Mouse (Mus musculus) lung, embryonic 15.5 days (tissue): Measurements from ENCODE around the gene Gna15. TPM values are rescaled to one million over a fixed set of nuclear protein-coding genes. Genes with fewer than 3 reads are reported as not detected.

Experiments
- ATAC-seq: fragments of 200-750 bp; cut with Nextera tagmentation; 2 replicates; pipeline ENCODE4 v1.8.0; 2017; ENCODE audit warnings: moderate number of reproducible peaks, borderline replicate concordance; ENCODE audit not compliant: low FRiP score, low TSS enrichment; ENCODE audit errors: extremely low read depth
- H3K27ac ChIP-seq: fragments of 300-500 bp; sonication (generic); 2 replicates; pipeline ENCODE4 v1.5.1; 2015; ENCODE audit warnings: moderate library complexity, mild to moderate bottlenecking, inconsistent platforms
- H3K27me3 ChIP-seq: fragments of 300-500 bp; sonication (generic); 2 replicates; pipeline ENCODE4 v1.6.1; 2015; ENCODE audit warnings: inconsistent platforms
- H3K36me3 ChIP-seq: fragments of 300-500 bp; sonication (generic); 2 replicates; pipeline ENCODE4 v1.6.1; 2015; ENCODE audit warnings: inconsistent platforms
- H3K4me1 ChIP-seq: fragments of 300-500 bp; sonication (generic); 2 replicates; pipeline ENCODE4 v1.6.1; 2015; ENCODE audit warnings: inconsistent platforms
- H3K4me2 ChIP-seq: fragments of 300-500 bp; sonication (generic); 2 replicates; pipeline ENCODE4 v1.6.1; 2015; ENCODE audit warnings: inconsistent platforms, mild to moderate bottlenecking, moderate library complexity
- H3K4me3 ChIP-seq: fragments of 300-500 bp; sonication (generic); 2 replicates; pipeline ENCODE4 v1.5.1; 2015; ENCODE audit warnings: mild to moderate bottlenecking, inconsistent platforms
- H3K9ac ChIP-seq: fragments of 300-500 bp; sonication (generic); 2 replicates; pipeline ENCODE4 v1.6.1; 2015; ENCODE audit warnings: inconsistent platforms
- H3K9me3 ChIP-seq: fragments of 300-500 bp; sonication (generic); 2 replicates; pipeline ENCODE4 v1.6.1; 2016; ENCODE audit warnings: inconsistent platforms
- WGBS: fragments of 180-500 bp; shearing (Covaris S2); methylation state at CpG from one replicate; pipeline ENCODE4 v1.1.7; 2015; 5-methylcytosine and 5-hydroxymethylcytosine counted together
- polyA plus RNA-seq: library from polyadenylated mRNA; unstranded; fragments of >200 nt; fragmentation: Nextera tagmentation; extraction: Ambion mirVana; gene quantifications from 2 replicates; pipeline ENCODE4 v1.2.1, GENCODE M21; 2015

The Gna15 gene
- polyA plus RNA-seq, 1 experiment from 2014 or later: 1.7 TPM

DNA sequence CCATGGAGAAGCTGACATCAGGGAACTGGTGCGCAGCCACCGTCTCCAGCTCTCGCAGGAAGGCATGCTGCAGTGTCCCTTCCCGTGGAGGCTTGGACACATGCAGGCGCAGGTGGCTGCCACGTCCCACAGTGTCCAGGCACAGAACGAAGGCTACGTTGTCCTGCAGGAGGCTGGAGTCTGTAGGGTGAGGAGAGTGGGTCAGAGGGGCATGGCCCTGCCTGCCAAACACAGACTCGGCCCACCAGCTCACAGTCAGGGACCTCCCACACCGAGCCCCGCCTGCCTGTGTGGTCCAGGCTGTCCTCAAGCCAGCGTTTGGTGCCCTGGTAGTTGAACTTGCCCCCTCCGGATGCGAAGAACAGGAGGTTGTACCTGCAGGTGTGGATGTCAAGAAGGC lies 34.1 kb downstream of the Gna15 start:
- H3K4me2 ChIP-seq: no peak overlapping the region
- no peak overlapping the region for H3K27ac ChIP-seq
- H3K27me3 ChIP-seq: no peaks in the 10 kb centered on the region
- peaks cover 70% of the 10 kb centered on the region for H3K36me3 ChIP-seq
- H3K9ac ChIP-seq: no peak overlapping the region
- 77% methylated on average over 14 of the region's 14 CpGs for WGBS
- H3K9me3 ChIP-seq: no peaks in the 10 kb centered on the region
- peaks cover 7% of the 10 kb centered on the region for H3K4me1 ChIP-seq
- no peak for ATAC-seq
- no peak overlapping the region for H3K4me3 ChIP-seq

DNA sequence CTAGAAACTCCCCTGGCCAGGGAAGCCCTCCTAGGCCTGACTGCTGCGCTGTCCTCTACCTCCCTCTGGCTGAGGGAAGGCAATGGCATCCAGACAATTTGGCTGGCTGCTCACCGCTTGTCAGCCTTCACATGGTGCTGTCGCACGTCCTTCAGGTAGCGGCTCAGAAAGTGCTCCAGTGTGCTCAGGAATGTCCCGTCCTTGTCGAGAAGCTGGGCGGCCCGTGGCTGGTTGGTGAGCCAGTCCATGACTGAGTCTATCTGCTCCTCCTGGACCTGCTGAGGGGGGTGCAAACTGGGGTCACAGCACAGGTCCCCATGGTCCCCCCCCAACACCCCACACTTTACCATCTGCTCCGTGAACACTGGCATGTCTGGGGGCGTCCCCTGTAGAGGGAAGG lies 35.9 kb downstream of the Gna15 start:
- H3K36me3 ChIP-seq: peaks cover 65% of the 10 kb centered on the region
- ATAC-seq: no peak
- no peak overlapping the region for H3K27ac ChIP-seq
- no peak overlapping the region for H3K4me3 ChIP-seq
- no peak overlapping the region for H3K4me2 ChIP-seq
- H3K27me3 ChIP-seq: no peaks in the 10 kb centered on the region
- no peaks in the 10 kb centered on the region for H3K9me3 ChIP-seq
- H3K4me1 ChIP-seq: no peaks in the 10 kb centered on the region
- no peak overlapping the region for H3K9ac ChIP-seq
- WGBS: 76% methylated on average over 11 of the region's 11 CpGs

- 84% methylated on average over 10 of the region's 10 CpGs for WGBS
- H3K9ac ChIP-seq: no peak overlapping the region
- H3K27ac ChIP-seq: no peak overlapping the region
- H3K27me3 ChIP-seq: peaks cover 10% of the 10 kb centered on the region
- H3K4me3 ChIP-seq: no peak overlapping the region
- H3K36me3 ChIP-seq: peaks cover 50% of the 10 kb centered on the region
- ATAC-seq: no peak
- H3K4me2 ChIP-seq: no peak overlapping the region
- peaks cover 7% of the 10 kb centered on the region; the same call in 1 of the 2 replicates for H3K4me1 ChIP-seq
- H3K9me3 ChIP-seq: no peaks in the 10 kb centered on the region
Observed at GRCm38 (mm10) chr10:81486496-81486895, 37.5 kb downstream of the Gna15 start.

DNA sequence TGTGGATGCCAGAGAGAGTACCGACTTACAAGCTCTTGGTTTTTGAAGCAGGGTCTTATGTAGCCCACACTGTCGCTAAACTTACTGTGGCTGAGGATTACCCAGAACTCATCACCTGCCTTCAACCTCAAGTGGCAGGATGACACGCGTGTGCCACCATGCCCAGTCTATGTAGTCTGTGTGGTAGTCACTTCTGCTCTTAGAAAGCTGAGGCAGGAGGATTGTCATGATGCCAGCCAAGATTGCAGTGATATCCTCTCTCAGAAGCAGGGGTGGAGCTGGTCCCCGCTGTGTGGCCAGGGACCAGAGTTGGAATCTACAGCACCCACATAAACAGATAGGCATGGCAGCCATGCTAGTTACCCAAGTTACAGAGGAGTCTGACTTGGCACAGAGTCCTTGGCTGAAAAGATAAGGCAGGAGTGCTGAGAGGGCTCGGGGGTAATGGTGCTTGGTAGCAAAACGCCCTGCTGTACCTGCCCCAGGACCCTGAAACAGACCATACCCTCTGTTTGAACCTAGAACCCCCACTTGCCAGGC lies 38.5 kb downstream of the Gna15 start:
- H3K9ac ChIP-seq: no peak overlapping the region
- peaks cover 19% of the 10 kb centered on the region for H3K27me3 ChIP-seq
- WGBS: 60% methylated on average over 7 of the region's 7 CpGs
- H3K4me2 ChIP-seq: no peak overlapping the region
- H3K4me3 ChIP-seq: no peak overlapping the region
- peaks cover 7% of the 10 kb centered on the region; the same call in 1 of the 2 replicates for H3K4me1 ChIP-seq
- H3K9me3 ChIP-seq: no peaks in the 10 kb centered on the region
- H3K36me3 ChIP-seq: peaks cover 40% of the 10 kb centered on the region
- no peak for ATAC-seq
- no peak overlapping the region for H3K27ac ChIP-seq

DNA sequence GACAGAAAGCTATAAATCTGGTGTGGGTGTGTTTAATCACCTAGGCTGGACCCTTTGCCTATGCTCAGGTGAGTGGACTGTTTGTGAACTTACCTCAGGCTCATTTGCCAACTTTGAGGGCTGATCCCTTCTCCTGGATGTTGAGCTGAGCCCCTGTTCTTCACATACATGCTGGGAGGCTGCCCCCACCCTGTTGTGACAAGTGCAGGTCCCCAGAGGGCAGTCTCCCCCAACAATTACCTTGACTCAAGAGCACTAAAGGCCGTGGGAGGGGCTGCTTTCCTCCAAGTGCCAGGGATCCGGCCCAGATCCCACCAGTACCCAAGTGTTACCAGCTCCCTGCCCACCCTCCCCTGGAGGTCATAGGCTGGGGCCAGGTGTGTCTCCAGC lies 39.0 kb downstream of the Gna15 start:
- WGBS: 19% methylated on average over 2 of the region's 2 CpGs
- H3K36me3 ChIP-seq: peaks cover 35% of the 10 kb centered on the region
- no peak overlapping the region for H3K4me2 ChIP-seq
- no peak overlapping the region for H3K9ac ChIP-seq
- no peak overlapping the region for H3K4me3 ChIP-seq
- peaks cover 7% of the 10 kb centered on the region; the same call in 1 of the 2 replicates for H3K4me1 ChIP-seq
- no peak overlapping the region for H3K27ac ChIP-seq
- no peaks in the 10 kb centered on the region for H3K9me3 ChIP-seq
- ATAC-seq: no peak
- H3K27me3 ChIP-seq: peaks cover 24% of the 10 kb centered on the region

- Histone ChIP-seq H3K4me3 (no peak overlapping the region), H3K27me3 (peaks cover 26% of the 10 kb centered on the region), H3K4me2 (no peak overlapping the region), H3K9me3 (no peaks in the 10 kb centered on the region), H3K9ac (no peak overlapping the region), H3K36me3 (peaks cover 30% of the 10 kb centered on the region), H3K4me1 (peaks cover 7% of the 10 kb centered on the region; the same call in 1 of the 2 replicates), H3K27ac (no peak overlapping the region)
- no peak for ATAC-seq
- 53% methylated on average over 6 of the region's 6 CpGs for WGBS
Observed at GRCm38 (mm10) chr10:81484441-81485059, 39.5 kb downstream of the Gna15 start.

DNA sequence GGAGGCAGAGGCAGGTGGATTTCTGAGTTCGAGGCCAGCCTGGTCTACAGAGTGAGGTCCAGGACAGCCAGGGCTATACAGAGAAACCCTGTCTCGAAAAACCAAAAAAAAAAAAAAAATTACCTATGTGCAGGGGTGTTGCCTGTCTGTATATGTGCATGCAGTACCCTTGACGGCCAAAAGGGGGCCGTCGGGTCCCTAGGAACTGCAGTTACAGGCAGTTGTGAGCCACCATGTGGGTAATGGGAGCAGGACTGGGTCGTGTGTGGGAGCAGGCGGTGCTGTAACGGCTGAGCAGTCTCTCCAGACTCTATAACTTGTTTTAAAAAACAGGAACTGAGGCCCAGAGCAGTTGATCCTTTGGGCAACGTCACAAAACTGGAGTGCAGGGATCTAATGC lies 40.0 kb downstream of the Gna15 start:
- H3K4me2 ChIP-seq: no peak overlapping the region

GRCm38 (mm10) chr10:81482533-81482889 lies 41.5 kb downstream of the Gna15 start, which contains the start of gene Celf5:
Gene Celf5, minus strand, starts transcription at chr10:81482709.
- H3K9ac ChIP-seq: peak within 1 kb of the TSS; percentile 48
- peaks cover 11% of the 10 kb centered on the region; the same call in 1 of the 2 replicates for H3K36me3 ChIP-seq
- peak within 1 kb of the TSS; percentile 39 for H3K4me3 ChIP-seq
- H3K4me1 ChIP-seq: peaks cover 7% of the 10 kb centered on the region; the same call in 1 of the 2 replicates
- H3K4me2 ChIP-seq: peak within 1 kb of the TSS; percentile 96
- WGBS: 0% methylated on average over 35 of the region's 36 CpGs
- H3K9me3 ChIP-seq: no peaks in the 10 kb centered on the region
- no peak within 1 kb of the TSS for H3K27ac ChIP-seq
- peak; percentile 37; the same call in 1 of the 2 replicates for ATAC-seq
- peaks cover 31% of the 10 kb centered on the region for H3K27me3 ChIP-seq

More for the DNA sequence above, 40.0 kb downstream of the Gna15 start:
- no peak for ATAC-seq
- Histone ChIP-seq H3K27me3 (peaks cover 26% of the 10 kb centered on the region), H3K27ac (no peak overlapping the region), H3K9ac (no peak overlapping the region), H3K4me1 (peaks cover 7% of the 10 kb centered on the region; the same call in 1 of the 2 replicates), H3K36me3 (peaks cover 25% of the 10 kb centered on the region), H3K4me3 (no peak overlapping the region), H3K9me3 (no peaks in the 10 kb centered on the region)
- WGBS: 18% methylated on average over 9 of the region's 9 CpGs

DNA sequence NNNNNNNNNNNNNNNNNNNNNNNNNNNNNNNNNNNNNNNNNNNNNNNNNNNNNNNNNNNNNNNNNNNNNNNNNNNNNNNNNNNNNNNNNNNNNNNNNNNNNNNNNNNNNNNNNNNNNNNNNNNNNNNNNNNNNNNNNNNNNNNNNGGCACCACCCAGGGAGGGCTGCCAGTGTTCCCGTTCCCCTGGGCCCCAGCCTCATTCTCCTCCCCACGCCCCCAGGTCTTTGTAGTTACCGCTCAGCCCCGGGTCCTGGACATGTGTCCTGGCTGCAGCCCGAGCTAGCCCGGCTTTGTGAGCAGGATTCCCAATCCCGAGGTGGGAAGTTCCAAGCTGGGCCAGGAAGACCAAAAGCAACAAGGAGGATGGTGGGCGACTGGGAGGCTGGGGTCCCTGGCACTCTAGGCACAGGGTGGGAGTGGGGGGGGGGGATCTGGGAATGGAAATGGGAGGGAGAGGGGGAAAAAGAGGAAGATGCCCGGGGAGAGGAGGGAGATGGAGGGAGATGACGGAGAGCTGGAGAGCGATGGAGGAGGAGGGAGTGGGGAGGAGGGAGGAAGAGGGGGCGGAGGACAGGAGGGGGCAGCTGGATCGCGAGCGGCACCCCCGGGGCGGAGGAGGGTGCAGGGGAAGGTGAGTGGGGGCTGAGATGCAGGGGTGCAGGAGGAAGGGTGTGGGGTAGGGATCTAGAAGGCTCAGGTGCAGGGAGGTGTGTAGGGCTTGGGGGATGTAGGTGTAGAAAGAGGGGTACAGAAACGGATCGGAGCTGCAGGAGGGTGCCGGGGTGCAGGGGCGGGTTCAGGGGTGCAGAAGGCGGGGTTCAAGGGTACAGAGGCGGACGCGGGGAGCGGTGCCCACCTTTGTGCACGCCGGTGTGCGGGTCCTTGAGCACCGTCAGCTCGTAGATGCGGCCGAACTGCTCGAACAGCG lies 42.2 kb downstream of the Gna15 start:
- Histone ChIP-seq H3K27me3 (peaks cover 37% of the 10 kb centered on the region), H3K9me3 (no peaks in the 10 kb centered on the region), H3K27ac (no peak overlapping the region), H3K36me3 (peaks cover 4% of the 10 kb centered on the region; the same call in 1 of the 2 replicates), H3K9ac (peak overlapping the region; percentile 48), H3K4me3 (peak overlapping the region; percentile 39), H3K4me2 (peak overlapping the region; percentile 96), H3K4me1 (peaks cover 7% of the 10 kb centered on the region; the same call in 1 of the 2 replicates)
- ATAC-seq: no peak
- WGBS: 2% methylated on average over 33 of the region's 35 CpGs

GRCm38 (mm10) chr10:81474461-81474860 lies 49.6 kb downstream of the Gna15 start:
- Histone ChIP-seq H3K4me2 (no peak overlapping the region), H3K9ac (no peak overlapping the region), H3K4me1 (no peaks in the 10 kb centered on the region), H3K36me3 (no peaks in the 10 kb centered on the region), H3K4me3 (no peak overlapping the region), H3K27me3 (peaks cover 72% of the 10 kb centered on the region), H3K27ac (no peak overlapping the region), H3K9me3 (no peaks in the 10 kb centered on the region)
- ATAC-seq: no peak
- 77% methylated on average over 10 of the region's 10 CpGs for WGBS

- no peak overlapping the region for H3K4me3 ChIP-seq
- no peak overlapping the region for H3K9ac ChIP-seq
- H3K4me1 ChIP-seq: no peaks in the 10 kb centered on the region
- H3K9me3 ChIP-seq: no peaks in the 10 kb centered on the region
- 2% methylated on average over 22 of the region's 22 CpGs for WGBS
- peaks cover 81% of the 10 kb centered on the region for H3K27me3 ChIP-seq
- H3K36me3 ChIP-seq: no peaks in the 10 kb centered on the region
- H3K27ac ChIP-seq: no peak overlapping the region
- ATAC-seq: no peak
- H3K4me2 ChIP-seq: no peak overlapping the region
Observed at GRCm38 (mm10) chr10:81473003-81473451, 51.0 kb downstream of the Gna15 start.
